Mouse (Mus musculus) intestine, embryonic 14.5 days (tissue): Measurements from ENCODE around the gene Evc2. TPM values are rescaled to one million over a fixed set of nuclear protein-coding genes. Genes with fewer than 3 reads are reported as not detected.

Experiments
- ATAC-seq: fragments of 200-750 bp; cut with Nextera tagmentation; replicated peaks from 2 replicates; pipeline ENCODE4 v1.8.0; 2017; ENCODE audit warnings: low read depth, moderate number of reproducible peaks, moderate TSS enrichment, moderate library complexity; ENCODE audit not compliant: low FRiP score, low TSS enrichment
- DNase-seq: peaks from one replicate; pipeline ENCODE4 v3.0.0-alpha.2; 2018; ENCODE audit warnings: low spot score
- H3K27ac ChIP-seq: fragments of 300-500 bp; sonication (generic); 2 replicates; pipeline ENCODE4 v1.5.1; 2014; ENCODE audit warnings: low read depth, mild to moderate bottlenecking, control low read depth
- H3K27me3 ChIP-seq: fragments of 300-500 bp; sonication (generic); replicated peaks from 2 replicates; pipeline ENCODE4 v1.6.1; 2014; ENCODE audit warnings: low read length, control low read depth; ENCODE audit not compliant: control insufficient read depth, insufficient read depth
- H3K36me3 ChIP-seq: fragments of 300-500 bp; sonication (generic); 2 replicates; pipeline ENCODE4 v1.6.1; 2014; ENCODE audit warnings: low read length, control low read depth; ENCODE audit not compliant: control insufficient read depth, insufficient read depth
- H3K4me1 ChIP-seq: fragments of 300-500 bp; sonication (generic); replicated peaks from 2 replicates; pipeline ENCODE4 v1.6.1; 2014; ENCODE audit warnings: low read length, control low read depth, mixed read lengths; ENCODE audit not compliant: control insufficient read depth, insufficient read depth
- H3K4me2 ChIP-seq: fragments of 300-500 bp; sonication (generic); 2 replicates; pipeline ENCODE4 v1.6.1; 2014; ENCODE audit warnings: low read length
- H3K4me3 ChIP-seq: fragments of 300-500 bp; sonication (generic); 2 replicates; pipeline ENCODE4 v1.5.1; 2014; ENCODE audit warnings: low read depth, low read length, control low read depth, mixed read lengths
- H3K9ac ChIP-seq: fragments of 300-500 bp; sonication (generic); 2 replicates; pipeline ENCODE4 v1.6.1; 2014; ENCODE audit warnings: mild to moderate bottlenecking, low read length
- H3K9me3 ChIP-seq: fragments of 300-500 bp; sonication (generic); 2 replicates; pipeline ENCODE4 v1.6.1; 2016; ENCODE audit warnings: low read length, control low read depth; ENCODE audit not compliant: control insufficient read depth
- WGBS: fragments of 180-500 bp; shearing (Covaris S2); extraction: QIAGEN DNeasy Blood & Tissue Kit; methylation state at CpG from one replicate; pipeline ENCODE4 v1.1.7; 2014; 5-methylcytosine and 5-hydroxymethylcytosine counted together
- polyA plus RNA-seq: library from polyadenylated mRNA; unstranded; fragments of >200 nt; fragmentation: Nextera tagmentation; extraction: Ambion mirVana; gene quantifications from 2 replicates; pipeline ENCODE4 v1.2.1, GENCODE M21; 2014

Gene Evc2
- 16.4 and 16.7 TPM in 2 replicates for polyA plus RNA-seq

GRCm38 (mm10) chr5:37338288-37338687, at the start of gene Evc2:
Evc2 (plus strand) TSS chr5:37338499.
- H3K4me3 ChIP-seq = peak within 1 kb of the TSS; percentile 48
- H3K4me2 ChIP-seq = peak within 1 kb of the TSS; percentile 82
- WGBS = under 1% methylated on average over 27 of the region's 27 CpGs
- H3K36me3 ChIP-seq = 0 out of 2 replicates have a peak, but pooled peaks cover 5% of the 10 kb centered on the region
- no peaks in the 10 kb centered on the region for H3K9me3 ChIP-seq
- H3K27ac ChIP-seq = peak within 1 kb of the TSS; percentile 62
- DNase-seq (peak; percentile 83), ATAC-seq (peak; percentile 79)
- H3K27me3 ChIP-seq = no peaks in the 10 kb centered on the region
- H3K9ac ChIP-seq = peak within 1 kb of the TSS; percentile 60
- H3K4me1 ChIP-seq = peaks cover 24% of the 10 kb centered on the region

GRCm38 (mm10) chr5:37289236-37289635, 49.1 kb upstream of the Evc2 start:
- Histone ChIP-seq H3K4me1 (no peaks in the 10 kb centered on the region), H3K4me2 (no peak overlapping the region), H3K9me3 (no peaks in the 10 kb centered on the region), H3K27ac (no peak overlapping the region), H3K9ac (no peak overlapping the region), H3K4me3 (no peak overlapping the region), H3K27me3 (no peaks in the 10 kb centered on the region), H3K36me3 (no peaks in the 10 kb centered on the region)
- DNase-seq (peak; percentile 64), ATAC-seq (no peak)
- WGBS = 19% methylated on average over 3 of the region's 3 CpGs

- no peak for DNase-seq
- Histone ChIP-seq H3K9ac (no peak overlapping the region), H3K36me3 (no peaks in the 10 kb centered on the region), H3K27me3 (no peaks in the 10 kb centered on the region), H3K4me3 (no peak overlapping the region), H3K4me2 (no peak overlapping the region), H3K4me1 (no peaks in the 10 kb centered on the region), H3K9me3 (no peaks in the 10 kb centered on the region), H3K27ac (no peak overlapping the region)
- WGBS = 65% methylated on average over 9 of the region's 9 CpGs
- ATAC-seq = no peak
Measured at GRCm38 (mm10) chr5:37290983-37291382, 47.3 kb upstream of the Evc2 start.

- ATAC-seq = no peak
- Histone ChIP-seq H3K4me2 (no peak overlapping the region), H3K36me3 (peaks cover 8% of the 10 kb centered on the region; the same call in 1 of the 2 replicates), H3K9me3 (no peaks in the 10 kb centered on the region), H3K27ac (no peak overlapping the region), H3K4me3 (no peak overlapping the region), H3K9ac (no peak overlapping the region), H3K4me1 (no peaks in the 10 kb centered on the region), H3K27me3 (no peaks in the 10 kb centered on the region)
- DNase-seq = no peak
- 71% methylated on average over 10 of the region's 10 CpGs for WGBS
Measured at GRCm38 (mm10) chr5:37296717-37297116, 41.6 kb upstream of the Evc2 start.

GRCm38 (mm10) chr5:37298370-37298769, 39.9 kb upstream of the Evc2 start:
- H3K4me1 ChIP-seq = no peaks in the 10 kb centered on the region
- H3K4me2 ChIP-seq = no peak overlapping the region
- no peaks in the 10 kb centered on the region for H3K9me3 ChIP-seq
- H3K4me3 ChIP-seq = no peak overlapping the region
- no peak for ATAC-seq
- H3K36me3 ChIP-seq = peaks cover 14% of the 10 kb centered on the region; the same call in 1 of the 2 replicates
- no peak overlapping the region for H3K9ac ChIP-seq
- 22% methylated on average over 7 of the region's 7 CpGs for WGBS
- DNase-seq = peak; percentile 72
- H3K27me3 ChIP-seq = no peaks in the 10 kb centered on the region
- no peak overlapping the region for H3K27ac ChIP-seq

- Histone ChIP-seq H3K36me3 (peaks cover 28% of the 10 kb centered on the region), H3K27me3 (no peaks in the 10 kb centered on the region), H3K9ac (no peak overlapping the region), H3K4me1 (no peaks in the 10 kb centered on the region), H3K4me2 (no peak overlapping the region), H3K9me3 (peaks cover 3% of the 10 kb centered on the region; the same call in 1 of the 2 replicates), H3K4me3 (no peak overlapping the region), H3K27ac (no peak overlapping the region)
- no peak for DNase-seq
- no peak for ATAC-seq
- 80% methylated on average over 9 of the region's 9 CpGs for WGBS
Measured at GRCm38 (mm10) chr5:37310026-37310425, 28.3 kb upstream of the Evc2 start.

GRCm38 (mm10) chr5:37312980-37313722, 25.1 kb upstream of the Evc2 start:
- Histone ChIP-seq H3K9me3 (peaks cover 5% of the 10 kb centered on the region; the same call in 1 of the 2 replicates), H3K27me3 (no peaks in the 10 kb centered on the region), H3K4me3 (no peak overlapping the region), H3K4me1 (no peaks in the 10 kb centered on the region), H3K4me2 (no peak overlapping the region), H3K36me3 (peaks cover 55% of the 10 kb centered on the region), H3K27ac (no peak overlapping the region), H3K9ac (no peak overlapping the region)
- WGBS = 81% methylated on average over 12 of the region's 12 CpGs
- no peak for ATAC-seq
- no peak for DNase-seq

GRCm38 (mm10) chr5:37318715-37319114, 19.6 kb upstream of the Evc2 start:
- no peaks in the 10 kb centered on the region for H3K4me1 ChIP-seq
- no peak overlapping the region for H3K4me2 ChIP-seq
- no peaks in the 10 kb centered on the region for H3K27me3 ChIP-seq
- no peak for ATAC-seq
- peaks cover 5% of the 10 kb centered on the region; the same call in 1 of the 2 replicates for H3K9me3 ChIP-seq
- H3K4me3 ChIP-seq = no peak overlapping the region
- DNase-seq = no peak
- no peak overlapping the region for H3K9ac ChIP-seq
- WGBS = 85% methylated on average over 6 of the region's 6 CpGs
- peaks cover 84% of the 10 kb centered on the region for H3K36me3 ChIP-seq
- no peak overlapping the region for H3K27ac ChIP-seq

- Histone ChIP-seq H3K9me3 (peaks cover under 1% of the 10 kb centered on the region; the same call in 1 of the 2 replicates), H3K27ac (no peak overlapping the region), H3K27me3 (no peaks in the 10 kb centered on the region), H3K36me3 (peaks cover 82% of the 10 kb centered on the region), H3K4me3 (no peak overlapping the region), H3K4me1 (no peaks in the 10 kb centered on the region), H3K4me2 (no peak overlapping the region), H3K9ac (no peak overlapping the region)
- ATAC-seq = no peak
- no peak for DNase-seq
- 68% methylated on average over 3 of the region's 3 CpGs for WGBS
Measured at GRCm38 (mm10) chr5:37320174-37320573, 18.1 kb upstream of the Evc2 start.
